Mouse (Mus musculus) liver, adult 2 months (tissue): ENCODE measurements around the gene Fgfr2.

Experiments
- CTCF ChIP-seq: fragments of 200-500 bp; IDR thresholded peaks from 2 replicates; pipeline ENCODE4 v1.5.1; 2011; ENCODE audit warnings: low read depth, low read length, control low read depth
- POLR2A ChIP-seq: fragments of 200-500 bp; IDR thresholded peaks from 2 replicates; pipeline ENCODE4 v1.6.1; 2011; ENCODE audit warnings: low read length, control low read depth; ENCODE audit not compliant: insufficient read depth; ENCODE audit errors: extremely low read depth

GRCm38 (mm10) chr7:130603556-130603955, 2519.6 kb downstream of the Fgfr2 start:
- TF ChIP-seq CTCF, result no peak
- TF ChIP-seq POLR2A, result no peak
